14 mouse cellular contexts compared by ENCODE assay signal in the genomic region with DNA sequence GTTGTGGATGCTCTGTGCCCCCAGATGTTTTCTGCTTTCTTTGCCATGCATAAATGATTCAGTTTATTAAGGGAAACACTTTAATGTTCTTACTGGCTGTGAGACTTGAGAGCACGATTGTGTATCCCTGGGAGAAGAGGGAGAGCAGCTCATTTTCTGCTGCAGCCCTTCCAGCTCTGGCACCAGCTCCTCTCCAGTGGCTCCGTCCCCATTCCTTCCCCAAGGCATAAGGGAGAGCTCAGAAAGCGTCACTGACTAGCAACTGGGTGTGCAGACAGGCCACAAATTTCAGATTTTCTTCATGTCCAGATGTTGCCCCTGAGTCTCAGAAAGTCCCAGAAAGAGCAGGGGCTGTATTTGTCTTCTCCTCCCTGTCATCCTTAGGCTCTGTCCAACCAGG.
DNase-seq lines count a peak whose midpoint lies in the region; ATAC-seq lines count a peak whose summit lies in the region.
"Had no signal": no experiment of that assay in that cellular context is flagged by ENCODE, and none has a peak within 500 bp of the region (broad histone marks: within the 10 kb centered on the region; RNA-seq: fewer than 3 reads in every experiment).

No protein-coding gene starts in this region.

- H3K4me3 ChIP-seq in embryonic facial prominence, embryonic 13.5 days, result no peak overlapping the region
- H3K4me3 ChIP-seq in limb, embryonic 12.5 days (replicated peaks), result no peak overlapping the region
- no peak overlapping the region for H3K4me3 ChIP-seq in liver, embryonic 11.5 days (ENCODE audit: low read depth, low read length)

- H3K36me3 ChIP-seq in embryonic facial prominence, embryonic 13.5 days, result peaks cover 3% of the 10 kb centered on the region; the same call in 1 of the 2 replicates
- H3K36me3 ChIP-seq in limb, embryonic 12.5 days, result peaks cover 12% of the 10 kb centered on the region
- peaks cover 2% of the 10 kb centered on the region; the same call in 1 of the 2 replicates for H3K36me3 ChIP-seq in liver, embryonic 11.5 days (ENCODE audit: control insufficient read depth, insufficient read depth, low read length)

- no peaks in the 10 kb centered on the region for H3K27me3 ChIP-seq in embryonic facial prominence, embryonic 13.5 days
- H3K27me3 ChIP-seq in limb, embryonic 12.5 days, result no peaks in the 10 kb centered on the region
- H3K27me3 ChIP-seq in liver, embryonic 11.5 days (replicated peaks; ENCODE audit: control insufficient read depth, insufficient read depth, low read length), result no peaks in the 10 kb centered on the region

- H3K9me3 ChIP-seq in embryonic facial prominence, embryonic 13.5 days, result no peaks in the 10 kb centered on the region
- no peaks in the 10 kb centered on the region for H3K9me3 ChIP-seq in limb, embryonic 12.5 days
- no peaks in the 10 kb centered on the region for H3K9me3 ChIP-seq in liver, embryonic 11.5 days (ENCODE audit: control insufficient read depth, low read length)

- peaks cover 76% of the 10 kb centered on the region for H3K4me1 ChIP-seq in embryonic facial prominence, embryonic 13.5 days
- H3K4me1 ChIP-seq in limb, embryonic 12.5 days (replicated peaks), result peaks cover 68% of the 10 kb centered on the region
- peaks cover 24% of the 10 kb centered on the region for H3K4me1 ChIP-seq in liver, embryonic 11.5 days (replicated peaks; ENCODE audit: control insufficient read depth, insufficient read depth, low read length)

- WGBS in embryonic facial prominence, embryonic 13.5 days, result 20% methylated on average over 3 of the region's 3 CpGs
- 36% methylated on average over 3 of the region's 3 CpGs for WGBS in limb, embryonic 12.5 days
- WGBS in liver, embryonic 11.5 days, result 87% methylated on average over 3 of the region's 3 CpGs

- DNase-seq in gastrocnemius, postnatal 25 days, result peak; percentile 26
- DNase-seq in gastrocnemius, postnatal 14 days, result no peak
- DNase-seq in kidney, postnatal 10 days, result peak; percentile 43
- no peak for DNase-seq in kidney, postnatal 36 days
- DNase-seq in liver, embryonic 11.5 days (ENCODE audit: low spot score), result no peak
- no peak for DNase-seq in urinary bladder, adult 18-20 months (ENCODE audit: low spot score in 2 of 2)
- DNase-seq: cerebellum, adult 8-10 months; lung, postnatal 36 days; thymus, postnatal 4 days had no signal

- peak overlapping the region; percentile 40; the same call in 1 of the 2 replicates for H3K9ac ChIP-seq in embryonic facial prominence, embryonic 13.5 days
- H3K9ac ChIP-seq in limb, embryonic 12.5 days (replicated peaks), result peak overlapping the region; percentile 14; the same call in 1 of the 2 replicates
- no peak overlapping the region for H3K9ac ChIP-seq in liver, embryonic 11.5 days (ENCODE audit: low read depth, low read length)
- H3K9ac ChIP-seq: liver, embryonic 14.5 days had no signal

- ATAC-seq in embryonic facial prominence, embryonic 13.5 days (ENCODE audit: insufficient number of reproducible peaks, insufficient read depth, low FRiP score, low TSS enrichment, low read depth), result no peak
- ATAC-seq in limb, embryonic 12.5 days (ENCODE audit: insufficient number of reproducible peaks, insufficient read depth, low FRiP score, low TSS enrichment, low read depth), result no peak
- no peak for ATAC-seq in liver, embryonic 11.5 days (replicated peaks; ENCODE audit: low FRiP score)
- ATAC-seq: activated CD4-positive, CD25-positive, alpha-beta regulatory T cell, adult 4 months; intestine, postnatal 0 days had no signal

- intact Hi-C loops in gastrocnemius, postnatal 14 days (cut with DNase I; ENCODE audit: low total_unique reads), result no loop called here

- peak overlapping the region; percentile 55; the same call in 1 of the 2 replicates for H3K27ac ChIP-seq in embryonic facial prominence, embryonic 13.5 days
- 0 out of 2 replicates have a peak overlapping the region, but pooled peaks have one; percentile 9 for H3K27ac ChIP-seq in limb, embryonic 12.5 days
- H3K27ac ChIP-seq in liver, embryonic 11.5 days (ENCODE audit: low read depth, low read length), result no peak overlapping the region
- H3K27ac ChIP-seq: liver, embryonic 14.5 days had no signal

- no peak overlapping the region for H3K4me2 ChIP-seq in embryonic facial prominence, embryonic 13.5 days
- no peak overlapping the region for H3K4me2 ChIP-seq in limb, embryonic 12.5 days
- no peak overlapping the region for H3K4me2 ChIP-seq in liver, embryonic 11.5 days

Comparison
In these comparisons a context has a peak if more than half of its experiments do, and no peak if none do; other contexts are left out.
1. DNase-seq: peak in gastrocnemius, postnatal 25 days (single experiment) and kidney, postnatal 10 days (single experiment); none in gastrocnemius, postnatal 14 days (single experiment), kidney, postnatal 36 days (0 of 2), liver, embryonic 11.5 days (single experiment) and urinary bladder, adult 18-20 months (0 of 2).